Comparison of ENCODE assay signal across 11 mouse cellular contexts in the genomic region with DNA sequence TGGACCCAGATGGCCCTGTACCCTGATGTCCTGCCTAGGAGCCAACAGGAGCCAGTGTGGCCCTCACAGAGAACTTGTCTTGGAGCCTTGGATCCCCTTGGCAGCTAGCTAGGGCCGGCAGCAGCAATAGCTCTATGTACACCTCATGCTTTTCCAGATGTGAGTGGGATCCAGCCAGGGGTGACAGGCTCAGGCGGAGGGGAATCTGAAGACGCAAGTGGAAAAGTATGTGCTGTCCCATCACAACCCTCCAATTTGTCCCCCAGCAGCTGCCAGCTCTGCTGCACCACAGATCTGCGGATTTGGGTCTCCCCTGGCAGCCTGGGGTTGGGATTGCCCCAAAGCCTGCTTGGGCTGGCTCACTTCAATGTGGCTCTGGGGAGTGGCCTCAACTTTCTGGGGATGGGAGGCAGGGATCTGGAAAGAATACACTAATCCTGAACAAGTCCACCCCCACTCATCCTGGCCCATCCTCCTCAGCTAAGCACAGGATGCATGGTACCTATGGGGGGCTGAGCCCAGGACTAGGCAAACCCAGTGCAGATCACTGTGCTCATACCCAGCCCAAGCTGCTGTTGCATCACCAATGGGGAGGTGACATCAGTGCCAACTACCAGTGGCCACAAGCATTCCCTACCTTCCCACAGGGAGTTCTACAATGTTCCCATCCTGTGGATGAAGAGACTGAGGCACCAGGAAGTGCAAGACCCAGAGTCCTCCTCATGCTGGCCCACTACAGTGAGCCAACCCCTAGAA.
A peak's percentile ranks its signal among the peaks of the same experiment; 100 is the strongest.
DNase-seq lines count a peak whose midpoint lies in the region; ATAC-seq and TF ChIP-seq lines count a peak whose summit lies in the region.
"Had no signal": no experiment of that assay in that cellular context is flagged by ENCODE, and none has a peak within 500 bp of the region (broad histone marks: within the 10 kb centered on the region; RNA-seq: fewer than 3 reads in every experiment).

No protein-coding gene starts in this region.

- no peaks in the 10 kb centered on the region for H3K9me3 ChIP-seq in hindbrain, embryonic 10.5 days
- no peaks in the 10 kb centered on the region for H3K9me3 ChIP-seq in hindbrain, embryonic 11.5 days (ENCODE audit: control insufficient read depth, low read length)
- H3K9me3 ChIP-seq in lung, postnatal 0 days (ENCODE audit: low read length), result no peaks in the 10 kb centered on the region

- H3K4me2 ChIP-seq in hindbrain, embryonic 11.5 days (replicated peaks; ENCODE audit: low read depth, low read length), result no peak overlapping the region
- no peak overlapping the region for H3K4me2 ChIP-seq in lung, postnatal 0 days (replicated peaks; ENCODE audit: low read depth, low read length)

- no peak overlapping the region for H3K4me3 ChIP-seq in hindbrain, embryonic 10.5 days
- H3K4me3 ChIP-seq in hindbrain, embryonic 11.5 days (ENCODE audit: low read depth, low read length), result no peak overlapping the region
- H3K4me3 ChIP-seq in gastrocnemius, adult 2 months, result peak overlapping the region; percentile 71
- no peak overlapping the region for H3K4me3 ChIP-seq in lung, postnatal 0 days (ENCODE audit: low read depth, low read length)

- peak overlapping the region; percentile 72 for H3K27ac ChIP-seq in hindbrain, embryonic 10.5 days
- no peak overlapping the region for H3K27ac ChIP-seq in hindbrain, embryonic 11.5 days (ENCODE audit: low read depth, low read length)
- peak overlapping the region; percentile 88 for H3K27ac ChIP-seq in gastrocnemius, adult 2 months
- H3K27ac ChIP-seq in lung, postnatal 0 days (ENCODE audit: low read length), result peak overlapping the region; percentile 43; the same call in 1 of the 2 replicates
- H3K27ac ChIP-seq: liver, embryonic 14.5 days had no signal

- peaks cover 12% of the 10 kb centered on the region for H3K36me3 ChIP-seq in hindbrain, embryonic 10.5 days
- H3K36me3 ChIP-seq in hindbrain, embryonic 11.5 days (ENCODE audit: control insufficient read depth, insufficient read depth, low read length), result no peaks in the 10 kb centered on the region
- H3K36me3 ChIP-seq in lung, postnatal 0 days (ENCODE audit: insufficient read depth, low read length), result no peaks in the 10 kb centered on the region

- peaks cover 88% of the 10 kb centered on the region for H3K4me1 ChIP-seq in hindbrain, embryonic 10.5 days (replicated peaks)
- peaks cover 18% of the 10 kb centered on the region for H3K4me1 ChIP-seq in hindbrain, embryonic 11.5 days (replicated peaks; ENCODE audit: control insufficient read depth, insufficient read depth, low read length)
- peaks cover 7% of the 10 kb centered on the region for H3K4me1 ChIP-seq in lung, postnatal 0 days (ENCODE audit: insufficient read depth, low read depth, low read length)

- intact Hi-C loops in gastrocnemius, adult 2 months (cut with DNase I), result no loop called here

- no peak overlapping the region for H3K9ac ChIP-seq in hindbrain, embryonic 11.5 days (ENCODE audit: low read depth, low read length)
- no peak overlapping the region for H3K9ac ChIP-seq in lung, postnatal 0 days (replicated peaks; ENCODE audit: low read depth)
- H3K9ac ChIP-seq: liver, embryonic 14.5 days had no signal

- TF ChIP-seq CTCF in gastrocnemius, adult 2 months (IDR thresholded peaks at IDR 0.05), result no peak
- no peak for TF ChIP-seq CTCF in lung, postnatal 0 days (IDR thresholded peaks at IDR 0.05)

- ATAC-seq in hindbrain, embryonic 11.5 days (ENCODE audit: low FRiP score), result no peak
- ATAC-seq in lung, postnatal 0 days, result peak; percentile 52

- 90% methylated on average over 4 of the region's 4 CpGs for WGBS in hindbrain, embryonic 10.5 days
- WGBS in hindbrain, embryonic 11.5 days, result 90% methylated on average over 4 of the region's 4 CpGs
- WGBS in lung, postnatal 0 days, result 59% methylated on average over 4 of the region's 4 CpGs

- peak; percentile 61 for TF ChIP-seq EP300 in lung, postnatal 0 days (IDR thresholded peaks at IDR 0.05)

- no peak for DNase-seq in hindbrain, embryonic 10.5 days (ENCODE audit: low spot score)
- DNase-seq in hindbrain, embryonic 11.5 days (ENCODE audit: low spot score), result no peak
- DNase-seq in adipocyte (ENCODE audit: low spot score), result peak; percentile 70
- peak; percentile 75 for DNase-seq in gastrocnemius, adult 2 months
- peak; percentile 78 for DNase-seq in lung, postnatal 0 days (ENCODE audit: low spot score)
- DNase-seq in left cerebral cortex, adult 9 months (ENCODE audit: low spot score in 2 of 2), result no peak
- no peak for DNase-seq in kidney, postnatal 10 days
- no peak for DNase-seq in left cerebral cortex, adult 11 months (ENCODE audit: low spot score)
- DNase-seq: kidney, adult 11 months; layer of hippocampus, adult 9-11 months had no signal

- no peaks in the 10 kb centered on the region for H3K27me3 ChIP-seq in hindbrain, embryonic 10.5 days (ENCODE audit: insufficient read depth, poor library complexity, severe bottlenecking)
- no peaks in the 10 kb centered on the region for H3K27me3 ChIP-seq in hindbrain, embryonic 11.5 days (ENCODE audit: control insufficient read depth, insufficient read depth, low read length)
- H3K27me3 ChIP-seq in lung, postnatal 0 days (replicated peaks; ENCODE audit: insufficient read depth, low read length), result no peaks in the 10 kb centered on the region

Comparison
In these comparisons a context has a peak if more than half of its experiments do, and no peak if none do; other contexts are left out.
1. DNase-seq: peak in adipocyte (single experiment), gastrocnemius, adult 2 months (single experiment) and lung, postnatal 0 days (single experiment); none in hindbrain, embryonic 10.5 days (single experiment), hindbrain, embryonic 11.5 days (single experiment), left cerebral cortex, adult 9 months (0 of 2), kidney, postnatal 10 days (single experiment) and left cerebral cortex, adult 11 months (single experiment).